Mouse (Mus musculus): Measurements from ENCODE around the gene Pkd1l1.

GRCm38 (mm10) chr11:8881521-8881920 is 91.5 kb downstream of the Pkd1l1 start:
- no peak for TF ChIP-seq EP300 (IDR thresholded peaks at IDR 0.05)
- TF ChIP-seq CTCF (IDR thresholded peaks at IDR 0.05): peak; percentile 38; the same call in 1 of the 2 replicates

All from lung, postnatal 0 days (tissue).